Mouse (Mus musculus) macrophage (primary cell): ENCODE measurements around the gene Spaca1. TPM values are rescaled to one million over a fixed set of nuclear protein-coding genes. Genes with fewer than 3 reads are reported as not detected.
"Not testable (repeated sequence)": the region's sequence is repeated elsewhere in the genome, so short reads cannot be mapped to it uniquely, and the experiment has no call there.

Source experiments
- H3K27ac ChIP-seq: fragments of 350-480 bp; formaldehyde crosslinking; 2 replicates; pipeline ENCODE4 v1.9.0; 2021
- H3K36me3 ChIP-seq: fragments of 350-480 bp; formaldehyde crosslinking; 2 replicates; pipeline ENCODE4 v1.9.0; 2021; ENCODE audit errors: inconsistent target
- H3K4me3 ChIP-seq: fragments of 350-480 bp; formaldehyde crosslinking; 2 replicates; pipeline ENCODE4 v1.9.0; 2021; ENCODE audit errors: inconsistent target
- H3K79me2 ChIP-seq: fragments of 350-480 bp; formaldehyde crosslinking; 2 replicates; pipeline ENCODE4 v1.9.0; 2021; ENCODE audit errors: inconsistent target
- WGBS: methylation state at CpG from one replicate; pipeline ENCODE4 v1.1.7; 2026; ENCODE audit warnings: inconsistent platforms; ENCODE audit not compliant: missing documents; 5-methylcytosine and 5-hydroxymethylcytosine counted together
- polyA plus RNA-seq: library from polyadenylated mRNA; stranded (reverse); fragments of 250-400 nt; gene quantifications from 3 replicates; pipeline ENCODE4 v1.2.4, GENCODE M21; 2018; ENCODE audit warnings: inconsistent platforms
- total RNA-seq, 78 experiments: library from RNA; depleted of rRNA; stranded (reverse); fragments of 250-400 nt; gene quantifications; 1 replicate in 9 of 78; 2 replicates in 24 of 78; 3 replicates in 43 of 78; 4 replicates in 2 of 78; pipeline ENCODE4 v1.2.4; 2018; ENCODE audit warnings: inconsistent platforms in 56 of 78

Gene Spaca1
- not detected for total RNA-seq (2018; cell fraction: chromatin; rRNA removed)
- total RNA-seq (2018; cell fraction: cytosol; rRNA removed), result under 1 TPM in 1 of 26 experiments, not detected in 25; 0.13 TPM
- not detected for total RNA-seq (2018; cell fraction: nucleus; rRNA removed)
- not detected in 3 replicates for polyA plus RNA-seq

- Histone ChIP-seq H3K27ac (no peak within 1 kb of the TSS), H3K4me3 (no peak within 1 kb of the TSS)
- WGBS, result 65% methylated on average over 40 of the region's 46 CpGs
Measured at GRCm38 (mm10) chr4:34049571-34050255, at the start of gene Spaca1. TSS of gene Spaca1 (minus strand) at chr4:34050191.

GRCm38 (mm10) chr4:34087286-34087685, 37.3 kb upstream of the Spaca1 start:
- not testable (repeated sequence) for H3K36me3 ChIP-seq, H3K27ac ChIP-seq, H3K79me2 ChIP-seq, H3K4me3 ChIP-seq
- WGBS, result 57% methylated on average over 5 of the region's 5 CpGs

More at GRCm38 (mm10) chr4:34049571-34050255, at the start of gene Spaca1:
- H3K79me2 ChIP-seq, result no peaks in the 10 kb centered on the region
- H3K36me3 ChIP-seq, result no peaks in the 10 kb centered on the region

GRCm38 (mm10) chr4:34081064-34081463, 31.1 kb upstream of the Spaca1 start:
- no peaks in the 10 kb centered on the region for H3K36me3 ChIP-seq
- no peak overlapping the region for H3K4me3 ChIP-seq
- 91% methylated on average over 3 of the region's 3 CpGs for WGBS
- H3K79me2 ChIP-seq, result no peaks in the 10 kb centered on the region
- no peak overlapping the region for H3K27ac ChIP-seq

- Histone ChIP-seq H3K4me3 (no peak overlapping the region), H3K36me3 (no peaks in the 10 kb centered on the region), H3K27ac (no peak overlapping the region), H3K79me2 (no peaks in the 10 kb centered on the region)
- WGBS, result 32% methylated on average over 3 of the region's 5 CpGs
Measured at GRCm38 (mm10) chr4:34069002-34069401, 19.0 kb upstream of the Spaca1 start.

- Histone ChIP-seq H3K79me2 (no peaks in the 10 kb centered on the region), H3K36me3 (no peaks in the 10 kb centered on the region), H3K4me3 (no peak overlapping the region), H3K27ac (no peak overlapping the region)
- 92% methylated on average over 1 of the region's 1 CpGs for WGBS
Measured at GRCm38 (mm10) chr4:34058320-34058719, 8.3 kb upstream of the Spaca1 start.

- H3K27ac ChIP-seq, result no peak overlapping the region
- no peak overlapping the region for H3K4me3 ChIP-seq
- 82% methylated on average over 2 of the region's 2 CpGs for WGBS
Measured at GRCm38 (mm10) chr4:34026771-34027170, 23.2 kb downstream of the Spaca1 start.

DNA sequence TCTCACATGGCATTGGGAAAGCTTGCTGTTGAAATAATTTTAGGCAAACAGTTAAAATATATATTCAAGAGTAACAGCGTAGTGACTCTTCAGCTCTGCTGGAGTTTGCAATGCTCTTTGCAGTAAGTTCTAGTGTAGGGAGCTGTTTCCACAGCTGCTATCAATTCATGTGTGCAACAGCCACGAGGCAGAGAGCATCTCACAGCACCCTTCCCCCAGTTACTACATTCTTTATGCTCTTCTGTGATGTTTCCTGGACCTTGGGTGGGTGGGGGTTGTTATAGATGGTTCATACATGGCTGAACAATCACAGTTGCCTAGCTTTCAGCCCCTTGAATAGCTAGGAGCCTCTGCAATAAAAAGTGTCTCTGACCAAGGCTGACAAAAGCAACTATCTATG, 28.5 kb downstream of the Spaca1 start:
- H3K4me3 ChIP-seq, result no peak overlapping the region
- no peak overlapping the region for H3K27ac ChIP-seq
- WGBS, result 62% methylated on average over 2 of the region's 2 CpGs
- no peaks in the 10 kb centered on the region for H3K36me3 ChIP-seq
- H3K79me2 ChIP-seq, result no peaks in the 10 kb centered on the region

More at GRCm38 (mm10) chr4:34026771-34027170, 23.2 kb downstream of the Spaca1 start:
- Histone ChIP-seq H3K36me3 (no peaks in the 10 kb centered on the region), H3K79me2 (no peaks in the 10 kb centered on the region)

DNA sequence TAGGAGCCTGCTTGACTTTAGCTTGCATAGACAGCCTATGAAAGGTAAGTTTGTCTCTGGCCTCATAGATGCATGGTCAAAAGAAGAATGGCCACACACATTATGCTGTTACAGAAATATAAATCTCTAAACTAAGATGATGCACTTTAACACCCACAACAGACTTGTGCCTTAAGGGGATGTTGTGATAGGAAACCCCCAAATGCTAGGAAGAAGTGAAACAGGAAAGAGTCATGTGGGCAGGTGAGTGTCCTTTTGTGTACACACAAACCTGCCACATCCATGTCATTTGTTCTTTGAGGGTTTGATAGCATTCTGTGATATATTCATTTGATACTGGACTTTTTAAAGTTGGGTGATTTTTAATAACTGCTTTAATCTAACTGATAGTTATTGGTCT, 53.6 kb downstream of the Spaca1 start:
- H3K27ac ChIP-seq, result no peak overlapping the region
- no peaks in the 10 kb centered on the region for H3K79me2 ChIP-seq

DNA sequence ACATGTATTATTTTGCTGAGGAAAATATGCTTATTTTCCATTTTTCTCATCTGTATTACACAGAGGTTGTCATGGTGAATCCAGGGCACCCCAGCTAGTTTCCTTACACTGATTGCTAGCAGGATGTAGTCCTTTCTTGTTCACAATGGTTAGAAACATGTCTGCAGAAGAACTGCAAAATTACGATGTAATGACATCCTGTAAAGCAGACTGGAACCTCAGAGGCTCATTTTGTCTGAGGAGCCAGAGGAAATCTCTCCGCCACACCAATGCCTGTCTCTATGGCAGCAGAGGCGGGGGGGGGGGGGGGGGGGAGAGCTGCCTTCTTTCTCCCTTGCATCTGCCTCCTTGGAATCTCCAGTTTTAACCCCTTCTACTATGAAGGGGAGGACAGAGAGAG, 57.3 kb downstream of the Spaca1 start:
- Histone ChIP-seq H3K27ac (no peak overlapping the region), H3K36me3 (no peaks in the 10 kb centered on the region), H3K79me2 (no peaks in the 10 kb centered on the region), H3K4me3 (no peak overlapping the region)
- 89% methylated on average over 3 of the region's 3 CpGs for WGBS

More for the DNA sequence above, 53.6 kb downstream of the Spaca1 start:
- Histone ChIP-seq H3K36me3 (no peaks in the 10 kb centered on the region), H3K4me3 (no peak overlapping the region)

- Histone ChIP-seq H3K79me2 (no peaks in the 10 kb centered on the region), H3K27ac (no peak overlapping the region), H3K36me3 (no peaks in the 10 kb centered on the region), H3K4me3 (no peak overlapping the region)
- 49% methylated on average over 5 of the region's 5 CpGs for WGBS
Measured at GRCm38 (mm10) chr4:33988466-33989089, 61.4 kb downstream of the Spaca1 start.

Other genes starting within 250 kb of the Spaca1 start
- 0.03 TPM in 1 of 3 replicates, not detected in the others for gene Cnr1, start 125.6 kb downstream of the Spaca1 start, polyA plus RNA-seq